Mouse (Mus musculus): ENCODE results near the gene Pepd. TPM values are rescaled to one million over a fixed set of nuclear protein-coding genes. Genes with fewer than 3 reads are reported as not detected.
A peak's percentile ranks its signal among the peaks of the same experiment; 100 is the strongest.

The Pepd gene
- polyA plus RNA-seq, 1 experiment = 61.5 TPM

GRCm38 (mm10) chr7:35065958-35066357, 153.8 kb downstream of the Pepd start:
- WGBS = 64% methylated on average over 3 of the region's 3 CpGs

DNA sequence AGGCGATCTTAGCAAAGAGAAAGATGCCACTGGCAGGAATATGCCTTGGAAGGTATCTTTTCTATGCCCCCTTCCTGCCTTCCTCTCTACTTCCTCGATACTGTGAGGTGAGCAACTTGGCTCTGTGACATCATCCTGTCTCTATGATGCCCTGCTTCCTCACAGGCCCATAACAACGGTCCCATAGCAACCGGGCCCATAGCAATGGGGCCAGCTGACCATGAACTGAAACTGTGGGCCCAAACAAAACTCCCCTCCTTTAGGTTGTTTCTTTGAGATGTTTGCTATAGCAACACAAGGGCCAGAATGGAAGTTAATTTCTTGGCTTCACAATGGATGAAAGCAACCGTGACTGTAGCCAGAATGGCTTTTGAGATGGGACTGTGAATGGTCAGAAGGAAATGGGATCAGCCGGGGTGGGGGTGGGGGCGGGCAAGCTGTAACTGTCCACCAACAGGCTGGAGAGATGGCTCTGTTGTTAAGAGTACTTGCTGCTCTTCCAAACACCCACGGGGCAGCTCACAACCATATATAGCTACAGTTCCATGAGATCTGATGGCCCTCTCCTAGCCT, 154.5 kb downstream of the Pepd start:
- no peak for DNase-seq
- H3K4me1 ChIP-seq (ENCODE audit: control insufficient read depth, insufficient read depth, low read length) = no peaks in the 10 kb centered on the region; the same call in 1 of the 2 replicates
- 76% methylated on average over 8 of the region's 8 CpGs for WGBS
- no peak overlapping the region for H3K4me3 ChIP-seq (replicated peaks; ENCODE audit: extremely low read depth, low read depth, low read length)
- TF ChIP-seq CTCF (IDR thresholded peaks at IDR 0.05; ENCODE audit: insufficient read depth, low read length) = no peak
- TF ChIP-seq POLR2A (IDR thresholded peaks at IDR 0.05; ENCODE audit: borderline replicate concordance, extremely low read depth, low read depth, low read length) = no peak

More at GRCm38 (mm10) chr7:35065958-35066357, 153.8 kb downstream of the Pepd start:
- Histone ChIP-seq H3K4me3 (replicated peaks; ENCODE audit: extremely low read depth, low read depth, low read length) (no peak overlapping the region), H3K4me1 (ENCODE audit: control insufficient read depth, insufficient read depth, low read length) (no peaks in the 10 kb centered on the region; the same call in 1 of the 2 replicates)
- DNase-seq = no peak
- no peak for TF ChIP-seq CTCF (IDR thresholded peaks at IDR 0.05; ENCODE audit: insufficient read depth, low read length)
- TF ChIP-seq POLR2A (IDR thresholded peaks at IDR 0.05; ENCODE audit: borderline replicate concordance, extremely low read depth, low read depth, low read length) = no peak

DNA sequence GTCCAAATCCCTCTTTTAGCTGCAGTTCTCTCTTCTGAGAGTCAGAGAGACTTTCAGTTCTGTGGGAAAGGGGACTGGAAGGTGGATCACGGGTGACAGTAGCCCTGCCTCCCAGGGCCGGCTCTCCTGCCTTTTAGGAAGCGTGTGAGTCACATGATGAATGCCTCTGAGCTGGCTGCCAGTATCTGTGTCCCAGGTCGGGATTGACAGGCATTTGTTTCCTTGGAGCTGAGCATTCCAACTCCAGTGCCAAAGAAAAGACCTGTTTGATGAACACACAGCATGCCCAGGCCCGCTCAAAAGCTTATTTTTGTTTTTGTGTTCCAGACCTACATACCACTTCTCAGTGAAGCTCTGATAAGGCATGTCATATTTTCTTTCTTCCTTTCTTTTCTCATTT, 164.5 kb downstream of the Pepd start:
- no peak for DNase-seq
- H3K4me1 ChIP-seq (ENCODE audit: control insufficient read depth, insufficient read depth, low read length) = peaks cover 3% of the 10 kb centered on the region; the same call in 1 of the 2 replicates
- WGBS = 30% methylated on average over 5 of the region's 5 CpGs
- TF ChIP-seq POLR2A (IDR thresholded peaks at IDR 0.05; ENCODE audit: borderline replicate concordance, extremely low read depth, low read depth, low read length) = no peak
- no peak for TF ChIP-seq CTCF (IDR thresholded peaks at IDR 0.05; ENCODE audit: insufficient read depth, low read length)
- no peak overlapping the region for H3K4me3 ChIP-seq (replicated peaks; ENCODE audit: extremely low read depth, low read depth, low read length)

- TF ChIP-seq POLR2A (IDR thresholded peaks at IDR 0.05; ENCODE audit: borderline replicate concordance, extremely low read depth, low read depth, low read length) (peak; percentile 56; the same call in 1 of the 2 replicates), CTCF (IDR thresholded peaks at IDR 0.05; ENCODE audit: insufficient read depth, low read length) (no peak)
- peak; percentile 54 for DNase-seq
- H3K4me3 ChIP-seq (replicated peaks; ENCODE audit: extremely low read depth, low read depth, low read length) = peak overlapping the region; percentile 36
- 6% methylated on average over 10 of the region's 10 CpGs for WGBS
- peaks cover 6% of the 10 kb centered on the region; the same call in 1 of the 2 replicates for H3K4me1 ChIP-seq (ENCODE audit: control insufficient read depth, insufficient read depth, low read length)
These were observed 168.7 kb downstream of the Pepd start for GRCm38 (mm10) chr7:35080843-35081338.

GRCm38 (mm10) chr7:35081406-35082104, 169.4 kb downstream of the Pepd start:
- WGBS = 65% methylated on average over 9 of the region's 9 CpGs
- peaks cover 6% of the 10 kb centered on the region; the same call in 1 of the 2 replicates for H3K4me1 ChIP-seq (ENCODE audit: control insufficient read depth, insufficient read depth, low read length)
- H3K4me3 ChIP-seq (replicated peaks; ENCODE audit: extremely low read depth, low read depth, low read length) = peak overlapping the region; percentile 36
- no peak for DNase-seq
- TF ChIP-seq POLR2A (IDR thresholded peaks at IDR 0.05; ENCODE audit: borderline replicate concordance, extremely low read depth, low read depth, low read length) (no peak), CTCF (IDR thresholded peaks at IDR 0.05; ENCODE audit: insufficient read depth, low read length) (no peak)

- 53% methylated on average over 12 of the region's 12 CpGs for WGBS
- H3K4me3 ChIP-seq (replicated peaks; ENCODE audit: extremely low read depth, low read depth, low read length) = no peak overlapping the region
- TF ChIP-seq POLR2A (IDR thresholded peaks at IDR 0.05; ENCODE audit: borderline replicate concordance, extremely low read depth, low read depth, low read length) (no peak), CTCF (IDR thresholded peaks at IDR 0.05; ENCODE audit: insufficient read depth, low read length) (no peak)
- peaks cover 6% of the 10 kb centered on the region; the same call in 1 of the 2 replicates for H3K4me1 ChIP-seq (ENCODE audit: control insufficient read depth, insufficient read depth, low read length)
- peak; percentile 25 for DNase-seq
These were observed 172.6 kb downstream of the Pepd start for GRCm38 (mm10) chr7:35084565-35085360.

GRCm38 (mm10) chr7:35086271-35086861, 174.2 kb downstream of the Pepd start:
- Histone ChIP-seq H3K4me3 (replicated peaks; ENCODE audit: extremely low read depth, low read depth, low read length) (peak overlapping the region; percentile 13), H3K4me1 (ENCODE audit: control insufficient read depth, insufficient read depth, low read length) (peaks cover 5% of the 10 kb centered on the region; the same call in 1 of the 2 replicates)
- 1% methylated on average over 21 of the region's 21 CpGs for WGBS
- TF ChIP-seq POLR2A (IDR thresholded peaks at IDR 0.05; ENCODE audit: borderline replicate concordance, extremely low read depth, low read depth, low read length) (no peak), CTCF (IDR thresholded peaks at IDR 0.05; ENCODE audit: insufficient read depth, low read length) (no peak)
- peak; percentile 35 for DNase-seq

GRCm38 (mm10) chr7:35090550-35090949, 178.4 kb downstream of the Pepd start:
- no peak for DNase-seq
- H3K4me1 ChIP-seq (ENCODE audit: control insufficient read depth, insufficient read depth, low read length) = no peaks in the 10 kb centered on the region
- TF ChIP-seq CTCF (IDR thresholded peaks at IDR 0.05; ENCODE audit: insufficient read depth, low read length) (no peak), POLR2A (IDR thresholded peaks at IDR 0.05; ENCODE audit: borderline replicate concordance, extremely low read depth, low read depth, low read length) (no peak)
- H3K4me3 ChIP-seq (replicated peaks; ENCODE audit: extremely low read depth, low read depth, low read length) = no peak overlapping the region
- WGBS = 48% methylated on average over 5 of the region's 5 CpGs

Other genes starting within 250 kb of the Pepd start
- gene Chst8, start 99.7 kb upstream of the Pepd start, polyA plus RNA-seq (2012; rRNA removed) = 5.3 and 14.2 TPM in 2 replicates
- gene Cebpg, start 144.2 kb downstream of the Pepd start, polyA plus RNA-seq (2012; rRNA removed) = 10.3 and 13.5 TPM in 2 replicates
- 148 and 282 TPM in 2 replicates for gene Cebpa, start 206.9 kb downstream of the Pepd start, polyA plus RNA-seq (2012; rRNA removed)